Mouse (Mus musculus) heart, adult 2 months (tissue): ENCODE results near the gene Olfr944. TPM values are rescaled to one million over a fixed set of nuclear protein-coding genes. Genes with fewer than 3 reads are reported as not detected.

Experiments used
- DNase-seq, 2 experiments: peaks; one replicate each; pipeline ENCODE4 v3.0.0; 2021
- H3K27ac ChIP-seq: fragments of 200-600 bp; 2 replicates; pipeline ENCODE4 v1.8.1; 2022
- H3K27me3 ChIP-seq: fragments of 200-500 bp; 2 replicates; pipeline ENCODE4 v1.6.1; 2012; ENCODE audit warnings: mild to moderate bottlenecking, low read length, inconsistent platforms, mixed read lengths; ENCODE audit not compliant: control insufficient read depth, insufficient read depth
- H3K36me3 ChIP-seq: fragments of 200-500 bp; 2 replicates; pipeline ENCODE4 v1.6.1; 2012; ENCODE audit warnings: low read length, inconsistent platforms; ENCODE audit not compliant: control insufficient read depth, insufficient read depth
- H3K4me1 ChIP-seq: fragments of 200-500 bp; 2 replicates; pipeline ENCODE4 v1.6.1; 2011; ENCODE audit warnings: low read length; ENCODE audit not compliant: control insufficient read depth, insufficient read depth
- H3K4me3 ChIP-seq: fragments of 200-600 bp; 2 replicates; pipeline ENCODE4 v1.8.1; 2022
- H3K79me2 ChIP-seq: fragments of 200-500 bp; replicated peaks from 2 replicates; pipeline ENCODE4 v1.6.1; 2012; ENCODE audit warnings: mild to moderate bottlenecking, inconsistent platforms, low read length, moderate library complexity, mixed read lengths; ENCODE audit not compliant: control insufficient read depth, insufficient read depth
- H3K9ac ChIP-seq: fragments of 200-500 bp; 2 replicates; pipeline ENCODE4 v1.6.1; 2012; ENCODE audit warnings: low read depth, mild to moderate bottlenecking, control low read depth, inconsistent platforms, low read length, mixed read lengths
- CTCF ChIP-seq: fragments of 200-600 bp; IDR thresholded peaks from 2 replicates; pipeline ENCODE4 v1.8.1; 2022; ENCODE audit warnings: antibody characterized with exemption, mild to moderate bottlenecking, moderate library complexity
- EP300 ChIP-seq: fragments of 200-500 bp; IDR thresholded peaks from 2 replicates; pipeline ENCODE4 v1.6.1; 2011; ENCODE audit warnings: low read depth, low read length, control low read depth; ENCODE audit not compliant: insufficient read depth
- POLR2A ChIP-seq: fragments of 200-500 bp; IDR thresholded peaks from 2 replicates; pipeline ENCODE4 v1.6.1; 2011; ENCODE audit warnings: mild to moderate bottlenecking, low read depth, low read length, control low read depth; ENCODE audit not compliant: insufficient read depth
- WGBS: fragments of 180-500 bp; shearing (Covaris S2); methylation state at CpG from one replicate; pipeline ENCODE4 v1.1.7; 2018; 5-methylcytosine and 5-hydroxymethylcytosine counted together
- intact Hi-C: fragments of 180-260 bp; cut with DNase I; formaldehyde crosslinking; loops from one replicate; pipeline ENCODE4 v1.15.1; 2025
- long read RNA-seq: library from polyadenylated mRNA; stranded (forward); transcript quantifications from one replicate; pipeline ENCODE4 v2.0.0, GENCODE M21; 2021
- polyA plus RNA-seq: library from polyadenylated mRNA; depleted of rRNA; stranded (reverse); fragments of >200 nt; gene quantifications from 2 replicates; pipeline ENCODE4 v1.2.3, GENCODE M21; 2012; rRNA removed
- total RNA-seq, 2 experiments: library from RNA; stranded (reverse); gene quantifications; 2 replicates each; pipeline ENCODE4 v1.2.3; 2021

Gene Olfr944
- total RNA-seq (not detected), polyA plus RNA-seq (not detected in 2 replicates)
- long read RNA-seq, result 0 reads

- intact Hi-C loops, result no loop called here
- no peak for DNase-seq
Measured at GRCm38 (mm10) chr9:39201620-39202019, at the start of gene Olfr944. TSS of gene Olfr944 (plus strand) at chr9:39201920.

GRCm38 (mm10) chr9:39152401-39152800 lies 49.3 kb upstream of the Olfr944 start:
- H3K9ac ChIP-seq, result no peak overlapping the region
- no peaks in the 10 kb centered on the region for H3K4me1 ChIP-seq
- no peaks in the 10 kb centered on the region for H3K27me3 ChIP-seq
- no peaks in the 10 kb centered on the region for H3K36me3 ChIP-seq
- intact Hi-C loops, result no loop called here
- no peak overlapping the region for H3K4me3 ChIP-seq
- TF ChIP-seq CTCF (no peak), POLR2A (no peak), EP300 (no peak)
- H3K27ac ChIP-seq, result no peak overlapping the region
- 35% methylated on average over 1 of the region's 1 CpGs for WGBS
- no peaks in the 10 kb centered on the region for H3K79me2 ChIP-seq
- no peak for DNase-seq

More at GRCm38 (mm10) chr9:39201620-39202019, at the start of gene Olfr944:
- Histone ChIP-seq H3K4me3 (no peak within 1 kb of the TSS), H3K79me2 (no peaks in the 10 kb centered on the region), H3K4me1 (no peaks in the 10 kb centered on the region), H3K36me3 (no peaks in the 10 kb centered on the region), H3K27ac (no peak within 1 kb of the TSS), H3K27me3 (no peaks in the 10 kb centered on the region), H3K9ac (no peak within 1 kb of the TSS)
- no peak for TF ChIP-seq EP300
- TF ChIP-seq POLR2A, result no peak

DNA sequence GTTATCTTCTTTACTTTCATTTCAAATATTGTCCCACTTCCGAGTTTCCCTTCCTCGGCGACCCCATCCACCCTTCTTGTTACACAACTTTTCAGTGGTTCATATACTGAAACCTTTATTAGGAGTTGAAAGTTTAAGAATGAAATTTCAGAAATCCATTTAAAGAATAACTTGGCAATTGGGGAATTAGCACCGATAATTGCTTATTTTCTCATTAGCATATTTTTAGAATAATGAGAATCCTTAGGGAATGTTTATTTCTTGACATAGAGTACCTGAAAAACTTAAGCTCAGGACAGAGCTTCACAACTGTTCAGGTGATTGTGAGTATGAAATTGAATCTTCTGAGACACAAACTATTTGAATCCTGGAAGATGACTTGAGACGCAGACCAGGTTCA lies 35.7 kb upstream of the Olfr944 start, which contains the start of gene Olfr943:
Olfr943 (plus strand) TSS at position 301 of the 400 bp plus-strand sequence.
- intact Hi-C loops, result no loop called here
- no peaks in the 10 kb centered on the region for H3K79me2 ChIP-seq
- H3K27ac ChIP-seq, result no peak within 1 kb of the TSS

DNA sequence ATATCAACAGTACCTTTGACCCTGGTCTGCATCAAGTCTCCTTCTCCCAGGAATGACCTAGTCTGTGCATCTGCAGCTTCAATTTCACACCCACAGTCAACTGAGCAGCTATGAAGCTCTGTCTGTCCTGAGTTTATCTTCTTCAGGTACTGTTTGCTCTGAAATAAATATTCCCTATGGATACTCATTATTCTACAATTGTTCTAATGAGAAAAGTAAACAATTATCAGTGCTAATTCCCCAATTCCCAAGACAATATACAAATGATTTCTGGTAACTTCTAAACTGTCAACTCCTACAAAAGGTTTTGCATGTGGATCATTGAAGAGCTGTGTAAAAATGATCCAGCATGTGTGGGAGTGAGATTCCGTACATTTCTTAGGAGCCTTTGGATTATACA lies 48.2 kb downstream of the Olfr944 start, which contains the start of gene Olfr1537:
Olfr1537 (minus strand) TSS at position 101 of the 400 bp plus-strand sequence.
- Histone ChIP-seq H3K79me2 (no peaks in the 10 kb centered on the region), H3K4me3 (no peak within 1 kb of the TSS), H3K4me1 (no peaks in the 10 kb centered on the region), H3K27me3 (no peaks in the 10 kb centered on the region), H3K36me3 (no peaks in the 10 kb centered on the region), H3K9ac (no peak within 1 kb of the TSS), H3K27ac (no peak within 1 kb of the TSS)
- TF ChIP-seq CTCF (no peak), EP300 (no peak), POLR2A (no peak)
- intact Hi-C loops, result no loop called here
- WGBS, result 64% methylated on average over 1 of the region's 1 CpGs
- DNase-seq, result no peak

More for the DNA sequence above, 35.7 kb upstream of the Olfr944 start, which contains the start of gene Olfr943:
- Histone ChIP-seq H3K4me1 (no peaks in the 10 kb centered on the region), H3K4me3 (no peak within 1 kb of the TSS), H3K27me3 (no peaks in the 10 kb centered on the region), H3K9ac (no peak within 1 kb of the TSS), H3K36me3 (no peaks in the 10 kb centered on the region)
- WGBS, result 82% methylated on average over 5 of the region's 5 CpGs
- no peak for DNase-seq
- no peak for TF ChIP-seq EP300
- TF ChIP-seq CTCF, result no peak
- TF ChIP-seq POLR2A, result no peak

Other genes starting within 250 kb of the Olfr944 start
- gene Olfr933, start 229.6 kb upstream of the Olfr944 start, total RNA-seq, result not detected
- gene Olfr933, start 229.6 kb upstream of the Olfr944 start, polyA plus RNA-seq, result not detected in 2 replicates
- gene Olfr934, start 213.6 kb upstream of the Olfr944 start, total RNA-seq, result not detected
- not detected in 2 replicates for gene Olfr934, start 213.6 kb upstream of the Olfr944 start, polyA plus RNA-seq
- not detected for gene Olfr935, start 202.2 kb upstream of the Olfr944 start, total RNA-seq
- gene Olfr935, start 202.2 kb upstream of the Olfr944 start, polyA plus RNA-seq, result not detected in 2 replicates
- not detected for gene Olfr146, start 178.5 kb upstream of the Olfr944 start, total RNA-seq
- not detected in 2 replicates for gene Olfr146, start 178.5 kb upstream of the Olfr944 start, polyA plus RNA-seq
- gene Olfr937, start 137.0 kb upstream of the Olfr944 start, total RNA-seq, result not detected
- gene Olfr937, start 137.0 kb upstream of the Olfr944 start, polyA plus RNA-seq, result not detected in 2 replicates
- not detected for gene Olfr938, start 123.0 kb upstream of the Olfr944 start, total RNA-seq
- gene Olfr938, start 123.0 kb upstream of the Olfr944 start, polyA plus RNA-seq, result not detected in 2 replicates
- not detected for gene Olfr27, start 73.8 kb upstream of the Olfr944 start, total RNA-seq
- gene Olfr27, start 73.8 kb upstream of the Olfr944 start, polyA plus RNA-seq, result not detected in 2 replicates
- gene Olfr943, start 35.6 kb upstream of the Olfr944 start, total RNA-seq, result not detected
- not detected in 2 replicates for gene Olfr943, start 35.6 kb upstream of the Olfr944 start, polyA plus RNA-seq
- not detected for gene Olfr1537, start 48.1 kb downstream of the Olfr944 start, total RNA-seq
- not detected in 2 replicates for gene Olfr1537, start 48.1 kb downstream of the Olfr944 start, polyA plus RNA-seq
- not detected for gene Olfr945, start 74.9 kb downstream of the Olfr944 start, total RNA-seq
- gene Olfr945, start 74.9 kb downstream of the Olfr944 start, polyA plus RNA-seq, result not detected in 2 replicates
- not detected for gene Olfr948, start 124.1 kb downstream of the Olfr944 start, total RNA-seq
- gene Olfr948, start 124.1 kb downstream of the Olfr944 start, polyA plus RNA-seq, result not detected in 2 replicates
- not detected for gene Olfr951, start 185.5 kb downstream of the Olfr944 start, total RNA-seq
- gene Olfr951, start 185.5 kb downstream of the Olfr944 start, polyA plus RNA-seq, result not detected in 2 replicates
- gene Olfr952, start 225.2 kb downstream of the Olfr944 start, total RNA-seq, result not detected
- not detected in 2 replicates for gene Olfr952, start 225.2 kb downstream of the Olfr944 start, polyA plus RNA-seq